Mouse (Mus musculus): Measurements from ENCODE around the gene Sgsm3.

Gene Sgsm3

GRCm38 (mm10) chr15:80981176-80981575 is 3.6 kb downstream of the Sgsm3 start:
- no peak for DNase-seq (ENCODE audit: low spot score in 2 of 2)

- no peak for DNase-seq (ENCODE audit: low spot score in 2 of 2)
Measured at GRCm38 (mm10) chr15:80983264-80983663, 5.7 kb downstream of the Sgsm3 start.

GRCm38 (mm10) chr15:80988331-80988730 is 10.8 kb downstream of the Sgsm3 start:
- DNase-seq (ENCODE audit: low spot score in 2 of 2), result no peak

GRCm38 (mm10) chr15:80989712-80990111 is 12.1 kb downstream of the Sgsm3 start:
- no peak for DNase-seq (ENCODE audit: low spot score in 2 of 2)

GRCm38 (mm10) chr15:80994959-80995358 is 17.4 kb downstream of the Sgsm3 start:
- no peak for DNase-seq (ENCODE audit: low spot score in 2 of 2)

GRCm38 (mm10) chr15:80996090-80996835 is 18.7 kb downstream of the Sgsm3 start:
- DNase-seq (ENCODE audit: low spot score in 2 of 2), result no peak

GRCm38 (mm10) chr15:80997077-80997476 is 19.5 kb downstream of the Sgsm3 start:
- DNase-seq (ENCODE audit: low spot score in 2 of 2), result no peak

GRCm38 (mm10) chr15:81000419-81001138 is 23.0 kb downstream of the Sgsm3 start:
- no peak for DNase-seq (ENCODE audit: low spot score in 2 of 2)

GRCm38 (mm10) chr15:81006127-81006735 is 28.7 kb downstream of the Sgsm3 start:
- no peak for DNase-seq (ENCODE audit: low spot score in 2 of 2)

GRCm38 (mm10) chr15:81007339-81007738 is 29.8 kb downstream of the Sgsm3 start:
- DNase-seq (ENCODE audit: low spot score in 2 of 2), result no peak

GRCm38 (mm10) chr15:81007905-81008304 is 30.3 kb downstream of the Sgsm3 start:
- DNase-seq (ENCODE audit: low spot score in 2 of 2), result no peak

- no peak for DNase-seq (ENCODE audit: low spot score in 2 of 2)
Measured at GRCm38 (mm10) chr15:81008689-81009123, 31.1 kb downstream of the Sgsm3 start.

GRCm38 (mm10) chr15:81010114-81010513 is 32.5 kb downstream of the Sgsm3 start:
- no peak for DNase-seq (ENCODE audit: low spot score in 2 of 2)

GRCm38 (mm10) chr15:81011523-81011922 is 34.0 kb downstream of the Sgsm3 start:
- no peak for DNase-seq (ENCODE audit: low spot score in 2 of 2)

GRCm38 (mm10) chr15:81012359-81012758 is 34.8 kb downstream of the Sgsm3 start:
- no peak for DNase-seq (ENCODE audit: low spot score in 2 of 2)

- DNase-seq (ENCODE audit: low spot score in 2 of 2), result no peak
Measured at GRCm38 (mm10) chr15:81013186-81013585, 35.6 kb downstream of the Sgsm3 start.

GRCm38 (mm10) chr15:81015068-81015744 is 37.6 kb downstream of the Sgsm3 start:
- DNase-seq (ENCODE audit: low spot score in 2 of 2), result no peak

- DNase-seq (ENCODE audit: low spot score in 2 of 2), result no peak
Measured at GRCm38 (mm10) chr15:81016488-81016887, 38.9 kb downstream of the Sgsm3 start.

- no peak for DNase-seq (ENCODE audit: low spot score in 2 of 2)
Measured at GRCm38 (mm10) chr15:81017308-81017707, 39.7 kb downstream of the Sgsm3 start.

- DNase-seq (ENCODE audit: low spot score in 2 of 2), result no peak
Measured at GRCm38 (mm10) chr15:81021377-81021776, 43.8 kb downstream of the Sgsm3 start.

- no peak for DNase-seq (ENCODE audit: low spot score in 2 of 2)
Measured at GRCm38 (mm10) chr15:81022437-81022836, 44.9 kb downstream of the Sgsm3 start.

- DNase-seq (ENCODE audit: low spot score in 2 of 2), result no peak
Measured at GRCm38 (mm10) chr15:81023842-81024241, 46.3 kb downstream of the Sgsm3 start.
